Mouse (Mus musculus): ENCODE results near the gene Ube2cbp. TPM values are rescaled to one million over a fixed set of nuclear protein-coding genes. Genes with fewer than 3 reads are reported as not detected.

Gene Ube2cbp
- polyA plus RNA-seq, 1 experiment from 2014 or later: 9.2 TPM

GRCm38 (mm10) chr9:86301407-86301806, 163.3 kb downstream of the Ube2cbp start:
- no peak for ATAC-seq (ENCODE audit: low FRiP score)
- H3K9ac ChIP-seq: no peak overlapping the region

DNA sequence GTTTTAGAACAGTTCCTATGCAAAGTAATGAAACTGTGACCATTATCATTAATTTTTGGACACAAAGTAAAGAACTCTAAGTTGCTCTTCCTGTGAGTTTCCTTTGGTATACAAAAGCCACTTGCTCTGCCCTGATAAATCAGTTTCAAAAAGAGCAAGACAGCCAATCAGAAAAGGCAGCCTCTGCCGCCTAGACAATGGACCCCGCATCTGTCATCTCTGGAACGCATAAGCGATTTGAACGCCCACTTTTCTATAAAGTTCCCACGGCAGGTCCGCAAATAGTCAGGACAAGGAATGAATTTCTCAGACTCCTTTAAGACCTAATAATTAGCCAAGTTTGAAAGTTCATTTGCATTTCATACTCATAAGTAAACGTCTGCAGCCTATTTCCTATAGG, 166.2 kb downstream of the Ube2cbp start:
- Histone ChIP-seq H3K4me2 (no peak overlapping the region), H3K27me3 (no peaks in the 10 kb centered on the region), H3K9ac (no peak overlapping the region), H3K27ac (no peak overlapping the region), H3K4me3 (no peak overlapping the region), H3K4me1 (replicated peaks) (peaks cover 12% of the 10 kb centered on the region), H3K36me3 (no peaks in the 10 kb centered on the region), H3K9me3 (no peaks in the 10 kb centered on the region)
- whole genome bisulfite sequencing: 31% methylated on average over 8 of the region's 8 CpGs
- no peak for ATAC-seq (ENCODE audit: low FRiP score)

More at GRCm38 (mm10) chr9:86301407-86301806, 163.3 kb downstream of the Ube2cbp start:
- H3K27ac ChIP-seq: no peak overlapping the region
- H3K36me3 ChIP-seq: no peaks in the 10 kb centered on the region
- 81% methylated on average over 6 of the region's 6 CpGs for WGBS
- H3K9me3 ChIP-seq: no peaks in the 10 kb centered on the region
- H3K4me2 ChIP-seq: no peak overlapping the region
- no peaks in the 10 kb centered on the region for H3K27me3 ChIP-seq
- peaks cover 12% of the 10 kb centered on the region for H3K4me1 ChIP-seq (replicated peaks)
- H3K4me3 ChIP-seq: no peak overlapping the region

- WGBS: 41% methylated on average over 5 of the region's 5 CpGs
- Histone ChIP-seq H3K27me3 (no peaks in the 10 kb centered on the region), H3K36me3 (no peaks in the 10 kb centered on the region), H3K4me1 (replicated peaks) (peaks cover 12% of the 10 kb centered on the region), H3K27ac (no peak overlapping the region), H3K9ac (no peak overlapping the region), H3K4me2 (no peak overlapping the region), H3K4me3 (no peak overlapping the region), H3K9me3 (no peaks in the 10 kb centered on the region)
- ATAC-seq (ENCODE audit: low FRiP score): no peak
Observed at GRCm38 (mm10) chr9:86298131-86298530, 166.6 kb downstream of the Ube2cbp start.

- 55% methylated on average over 8 of the region's 8 CpGs for WGBS
- H3K4me3 ChIP-seq: no peak overlapping the region
- no peaks in the 10 kb centered on the region for H3K9me3 ChIP-seq
- ATAC-seq (ENCODE audit: low FRiP score): 0 out of 2 replicates have a peak, but pooled peaks have one; percentile 39
- H3K36me3 ChIP-seq: no peaks in the 10 kb centered on the region
- H3K4me1 ChIP-seq (replicated peaks): peaks cover 12% of the 10 kb centered on the region
- no peaks in the 10 kb centered on the region for H3K27me3 ChIP-seq
- no peak overlapping the region for H3K9ac ChIP-seq
- no peak overlapping the region for H3K27ac ChIP-seq
- no peak overlapping the region for H3K4me2 ChIP-seq
Observed at GRCm38 (mm10) chr9:86296683-86297638, 167.8 kb downstream of the Ube2cbp start.

DNA sequence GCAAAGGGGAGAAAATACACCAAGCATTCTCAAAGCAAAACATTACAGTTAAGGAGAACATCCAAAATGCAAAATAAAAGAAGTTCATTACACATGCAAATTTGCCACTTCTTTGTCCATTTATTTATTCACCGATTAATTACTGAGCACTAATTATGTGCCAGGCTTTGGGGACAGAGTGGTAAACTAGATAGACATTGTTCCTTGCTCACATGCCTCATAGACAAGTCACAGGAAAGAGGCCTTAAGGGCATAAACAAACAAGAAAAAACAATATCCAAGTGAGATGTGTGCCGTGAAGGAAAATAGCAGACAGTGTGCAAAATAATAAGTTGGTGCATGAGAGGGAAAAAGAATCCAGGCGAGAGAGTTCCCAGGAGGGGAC, 177.2 kb downstream of the Ube2cbp start:
- no peak overlapping the region for H3K9ac ChIP-seq
- H3K4me1 ChIP-seq (replicated peaks): peaks cover 16% of the 10 kb centered on the region
- 49% methylated on average over 3 of the region's 3 CpGs for WGBS
- H3K4me2 ChIP-seq: no peak overlapping the region
- H3K36me3 ChIP-seq: no peaks in the 10 kb centered on the region
- no peaks in the 10 kb centered on the region for H3K27me3 ChIP-seq
- peak overlapping the region; percentile 58; the same call in 1 of the 2 replicates for H3K27ac ChIP-seq
- ATAC-seq (ENCODE audit: low FRiP score): no peak
- no peaks in the 10 kb centered on the region for H3K9me3 ChIP-seq
- H3K4me3 ChIP-seq: no peak overlapping the region

DNA sequence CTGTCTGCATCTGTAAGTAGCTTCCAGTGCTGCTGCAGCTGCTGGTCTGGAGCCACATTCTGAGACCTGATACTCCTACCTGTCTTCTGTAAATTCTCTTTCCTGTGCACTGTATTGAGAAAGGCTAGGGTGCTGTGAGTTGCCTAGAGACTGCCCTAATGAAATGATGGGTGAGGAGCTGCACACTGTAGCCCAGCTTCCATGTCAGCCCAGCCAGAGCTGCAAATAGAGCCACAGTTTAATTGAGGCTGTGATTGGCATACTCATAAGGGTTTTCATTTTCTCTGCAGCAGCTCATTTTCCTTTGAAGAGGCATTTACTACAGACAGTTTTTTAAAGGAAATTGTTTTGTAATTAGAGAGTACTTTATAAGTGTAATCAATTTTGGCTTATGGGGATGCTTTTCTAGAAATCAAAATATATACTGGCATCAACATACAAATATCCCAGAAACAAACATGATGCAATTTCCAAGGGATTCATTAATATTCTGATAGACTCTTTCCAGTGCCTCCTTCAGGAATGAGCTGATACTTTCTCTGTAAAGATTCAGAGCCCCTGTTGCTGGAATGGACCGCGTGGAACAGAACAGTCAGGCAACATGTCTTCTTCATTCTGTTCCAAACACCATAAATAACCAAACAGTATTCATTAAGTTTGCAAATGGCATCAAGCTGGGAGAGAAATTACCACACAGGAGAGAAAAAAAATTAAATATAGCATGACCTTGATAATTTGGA, 177.8 kb downstream of the Ube2cbp start:
- Histone ChIP-seq H3K4me3 (no peak overlapping the region), H3K9ac (no peak overlapping the region), H3K27me3 (no peaks in the 10 kb centered on the region), H3K36me3 (no peaks in the 10 kb centered on the region), H3K9me3 (no peaks in the 10 kb centered on the region), H3K4me1 (replicated peaks) (peaks cover 16% of the 10 kb centered on the region), H3K4me2 (no peak overlapping the region), H3K27ac (peak overlapping the region; percentile 62)
- 76% methylated on average over 2 of the region's 2 CpGs for WGBS
- ATAC-seq (ENCODE audit: low FRiP score): peak; percentile 54; the same call in 1 of the 2 replicates

GRCm38 (mm10) chr9:86282555-86282954, 182.2 kb downstream of the Ube2cbp start:
- WGBS: 66% methylated on average over 5 of the region's 5 CpGs
- H3K4me2 ChIP-seq: no peak overlapping the region
- H3K36me3 ChIP-seq: no peaks in the 10 kb centered on the region
- no peak for ATAC-seq (ENCODE audit: low FRiP score)
- no peak overlapping the region for H3K9ac ChIP-seq
- no peak overlapping the region for H3K4me3 ChIP-seq
- no peaks in the 10 kb centered on the region for H3K27me3 ChIP-seq
- no peak overlapping the region for H3K27ac ChIP-seq
- no peaks in the 10 kb centered on the region for H3K9me3 ChIP-seq
- H3K4me1 ChIP-seq (replicated peaks): peaks cover 15% of the 10 kb centered on the region

GRCm38 (mm10) chr9:86281147-86281467, 183.6 kb downstream of the Ube2cbp start:
- H3K4me1 ChIP-seq (replicated peaks): 0 out of 2 replicates have a peak, but pooled peaks cover 6% of the 10 kb centered on the region
- no peaks in the 10 kb centered on the region for H3K27me3 ChIP-seq
- H3K27ac ChIP-seq: no peak overlapping the region
- H3K4me2 ChIP-seq: no peak overlapping the region
- no peak overlapping the region for H3K9ac ChIP-seq
- no peak overlapping the region for H3K4me3 ChIP-seq
- no peaks in the 10 kb centered on the region for H3K36me3 ChIP-seq
- H3K9me3 ChIP-seq: no peaks in the 10 kb centered on the region
- no peak for ATAC-seq (ENCODE audit: low FRiP score)
- 55% methylated on average over 4 of the region's 4 CpGs for WGBS

- Histone ChIP-seq H3K4me3 (no peak overlapping the region), H3K9me3 (no peaks in the 10 kb centered on the region), H3K36me3 (no peaks in the 10 kb centered on the region), H3K4me1 (replicated peaks) (0 out of 2 replicates have a peak, but pooled peaks cover 6% of the 10 kb centered on the region), H3K4me2 (no peak overlapping the region), H3K9ac (no peak overlapping the region), H3K27me3 (no peaks in the 10 kb centered on the region), H3K27ac (no peak overlapping the region)
- ATAC-seq (ENCODE audit: low FRiP score): no peak
- 79% methylated on average over 10 of the region's 10 CpGs for WGBS
Observed at GRCm38 (mm10) chr9:86280461-86281146, 184.1 kb downstream of the Ube2cbp start.

DNA sequence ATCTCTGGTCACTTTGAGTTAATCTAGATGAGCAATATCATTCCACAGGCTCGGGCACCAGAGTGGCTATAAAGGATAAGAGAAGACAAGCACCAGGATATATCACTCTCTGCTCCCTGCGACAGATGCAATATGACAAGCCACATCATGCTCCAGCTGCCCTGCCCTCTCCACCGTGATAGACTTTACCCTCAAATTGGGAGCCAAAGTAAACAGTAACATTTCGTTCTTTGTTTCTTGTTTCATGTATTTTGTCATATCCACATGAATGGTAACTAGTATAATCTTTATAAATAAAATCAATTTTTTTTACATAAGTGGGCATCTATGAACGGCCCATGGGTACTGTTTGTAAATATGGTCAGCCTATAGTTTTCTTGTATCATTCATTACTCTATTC, 195.2 kb downstream of the Ube2cbp start:
- no peak overlapping the region for H3K4me2 ChIP-seq
- peaks cover 7% of the 10 kb centered on the region; the same call in 1 of the 2 replicates for H3K4me1 ChIP-seq (replicated peaks)
- H3K4me3 ChIP-seq: no peak overlapping the region
- WGBS: 93% methylated on average over 5 of the region's 5 CpGs
- no peaks in the 10 kb centered on the region for H3K36me3 ChIP-seq
- H3K27me3 ChIP-seq: no peaks in the 10 kb centered on the region
- no peak overlapping the region for H3K9ac ChIP-seq
- no peak overlapping the region for H3K27ac ChIP-seq
- no peak for ATAC-seq (ENCODE audit: low FRiP score)
- no peaks in the 10 kb centered on the region for H3K9me3 ChIP-seq

- Histone ChIP-seq H3K4me3 (no peak overlapping the region), H3K4me2 (no peak overlapping the region), H3K27ac (no peak overlapping the region), H3K36me3 (no peaks in the 10 kb centered on the region), H3K9ac (no peak overlapping the region), H3K9me3 (no peaks in the 10 kb centered on the region), H3K4me1 (replicated peaks) (peaks cover 7% of the 10 kb centered on the region; the same call in 1 of the 2 replicates), H3K27me3 (no peaks in the 10 kb centered on the region)
- ATAC-seq (ENCODE audit: low FRiP score): peak; percentile 65; the same call in 1 of the 2 replicates
- 20% methylated on average over 2 of the region's 2 CpGs for WGBS
Observed at GRCm38 (mm10) chr9:86266658-86267057, 198.1 kb downstream of the Ube2cbp start.

Measured in hindbrain, embryonic 13.5 days (tissue).